Mouse (Mus musculus) bone marrow, adult 2 months (tissue): ENCODE data around the gene Ust.

Source experiments
- CTCF ChIP-seq: fragments of 200-500 bp; IDR thresholded peaks from 2 replicates; pipeline ENCODE4 v1.5.1; 2011; ENCODE audit warnings: low read length, control low read depth; ENCODE audit not compliant: control insufficient read depth, insufficient read depth
- POLR2A ChIP-seq: fragments of 200-500 bp; IDR thresholded peaks from 2 replicates; pipeline ENCODE4 v1.6.1; 2011; ENCODE audit warnings: low read depth, mild to moderate bottlenecking, control low read depth, low read length, borderline replicate concordance; ENCODE audit not compliant: control insufficient read depth

DNA sequence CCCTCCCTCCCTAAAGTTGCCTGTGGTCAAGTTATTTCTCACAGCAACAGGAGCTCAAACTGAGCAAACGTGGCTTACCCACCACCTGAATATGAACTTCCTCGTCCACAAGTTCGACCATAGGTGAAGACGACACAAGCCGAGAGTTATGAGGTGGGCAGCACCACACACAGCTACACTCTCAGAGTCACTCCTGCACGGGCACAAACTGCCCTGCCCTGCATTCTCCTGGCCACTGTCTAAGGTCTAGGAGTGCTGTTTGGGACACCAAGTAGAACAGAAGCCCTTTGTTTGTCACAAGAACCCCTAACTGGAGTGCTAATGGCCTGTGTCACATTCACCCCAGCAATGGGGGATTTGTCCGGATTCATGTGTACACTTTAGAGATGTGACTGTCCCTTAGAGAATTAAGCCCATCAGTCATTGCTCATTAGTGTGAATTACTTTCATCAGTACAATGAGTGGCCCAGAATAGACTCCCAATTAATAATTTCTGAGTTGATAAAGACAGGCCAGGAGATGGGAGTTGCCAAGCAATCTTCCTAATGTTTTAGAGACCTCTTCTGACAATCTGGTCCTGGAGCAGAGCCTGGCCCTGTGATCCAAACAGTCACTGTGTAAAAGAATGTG, 2.3 kb upstream of the Ust start:
- TF ChIP-seq POLR2A (no peak), CTCF (no peak)
